Mouse (Mus musculus) G1E (cell line): ENCODE results near the gene Cox15.

Source experiments
- CTCF ChIP-seq: IDR thresholded peaks from 2 replicates; pipeline ENCODE4 v1.5.1; 2012; ENCODE audit warnings: low read depth, low read length, inconsistent platforms, mixed read lengths
- GATA1 ChIP-seq: IDR thresholded peaks from 2 replicates; pipeline ENCODE4 v1.6.1; 2012; ENCODE audit warnings: borderline replicate concordance, low read length, inconsistent platforms, mixed read lengths
- GATA2 ChIP-seq: IDR thresholded peaks from 2 replicates; pipeline ENCODE4 v1.6.1; 2012; ENCODE audit warnings: low read depth, low read length, inconsistent platforms, borderline replicate concordance
- POLR2AphosphoS5 ChIP-seq: IDR thresholded peaks from 2 replicates; pipeline ENCODE4 v1.6.1; 2012; ENCODE audit warnings: low read depth, low read length, inconsistent platforms; ENCODE audit not compliant: insufficient replicate concordance
- TAL1 ChIP-seq: conservative IDR thresholded peaks from 2 replicates; pipeline ENCODE4 v1.6.1; 2012; ENCODE audit warnings: low read depth, low read length, inconsistent platforms, mixed read lengths

DNA sequence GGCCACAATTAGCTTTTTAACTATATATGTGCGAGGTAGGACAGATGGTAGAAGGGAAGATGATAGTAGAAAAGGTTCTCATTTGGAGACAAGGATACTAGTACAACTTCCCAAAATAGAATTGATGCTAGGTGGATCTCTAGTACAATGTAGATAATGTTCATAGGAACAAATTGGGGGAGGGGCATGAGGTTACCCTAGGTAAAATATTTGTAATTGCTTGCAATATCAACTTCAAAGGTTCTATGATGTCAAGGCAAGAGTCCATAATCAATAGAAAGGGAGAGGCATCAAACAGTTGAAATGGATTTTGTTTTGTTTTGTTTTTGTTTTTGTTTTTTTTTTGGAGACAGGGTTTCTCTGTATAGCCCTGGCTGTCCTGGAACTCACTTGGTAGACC, 41.2 kb upstream of the Cox15 start:
- TF ChIP-seq CTCF = no peak
- TF ChIP-seq GATA1 = no peak
- no peak for TF ChIP-seq TAL1
- no peak for TF ChIP-seq POLR2AphosphoS5
- TF ChIP-seq GATA2 = no peak
